In the genomic region with DNA sequence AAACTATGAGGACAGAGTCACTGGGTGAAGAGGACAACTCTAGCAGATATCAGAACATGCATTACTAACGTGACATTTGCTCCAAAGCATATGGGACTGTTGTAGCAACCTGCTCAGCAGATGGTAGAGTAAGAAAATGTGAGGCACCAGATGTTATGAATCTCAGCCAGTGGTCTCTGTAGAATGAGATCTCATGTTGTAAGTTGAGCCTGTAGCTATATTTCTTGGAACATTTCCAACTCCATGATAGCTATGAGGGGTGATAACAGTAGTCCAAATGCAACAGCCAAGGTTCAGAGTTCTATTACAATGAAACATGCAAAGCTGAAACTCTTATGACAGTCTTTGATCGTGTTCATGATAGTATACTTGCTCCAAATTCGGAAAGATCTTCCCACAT, we compare ENCODE assay signal across 23 mouse cellular contexts. TPM values are rescaled to one million over a fixed set of nuclear protein-coding genes. Genes with fewer than 3 reads are reported as not detected.
DNase-seq lines count a peak whose midpoint lies in the region; ATAC-seq and TF ChIP-seq lines count a peak whose summit lies in the region.
"Had no signal": no experiment of that assay in that cellular context is flagged by ENCODE, and none has a peak within 500 bp of the region (broad histone marks: within the 10 kb centered on the region; RNA-seq: fewer than 3 reads in every experiment).

No protein-coding gene starts in this region.

- H3K36me3 ChIP-seq in hindbrain, embryonic 14.5 days (replicated peaks; ENCODE audit: control insufficient read depth, insufficient read depth), result peaks cover 17% of the 10 kb centered on the region
- peaks cover 17% of the 10 kb centered on the region for H3K36me3 ChIP-seq in hindbrain, embryonic 13.5 days
- H3K36me3 ChIP-seq in lung, embryonic 14.5 days (ENCODE audit: insufficient read depth), result 0 out of 2 replicates have a peak, but pooled peaks cover 9% of the 10 kb centered on the region
- no peaks in the 10 kb centered on the region for H3K36me3 ChIP-seq in intestine, embryonic 16.5 days (ENCODE audit: control insufficient read depth, insufficient read depth, low read length)

- ATAC-seq in hindbrain, embryonic 14.5 days (ENCODE audit: low FRiP score), result no peak
- no peak for ATAC-seq in hindbrain, embryonic 13.5 days (ENCODE audit: low FRiP score)
- ATAC-seq in lung, embryonic 14.5 days (ENCODE audit: insufficient read depth), result peak; percentile 85; the same call in 1 of the 2 replicates
- peak; percentile 64 for ATAC-seq in intestine, embryonic 16.5 days

- H3K9ac ChIP-seq in hindbrain, embryonic 14.5 days, result no peak overlapping the region
- no peak overlapping the region for H3K9ac ChIP-seq in hindbrain, embryonic 13.5 days
- no peak overlapping the region for H3K9ac ChIP-seq in lung, embryonic 14.5 days
- H3K9ac ChIP-seq in intestine, embryonic 16.5 days (ENCODE audit: low read depth, low read length), result no peak overlapping the region
- H3K9ac ChIP-seq: embryonic facial prominence, embryonic 12.5 days; limb, embryonic 15.5 days; liver, embryonic 15.5 days had no signal

- peak; percentile 55 for DNase-seq in hindbrain, embryonic 14.5 days (ENCODE audit: low spot score)
- DNase-seq in lung, embryonic 14.5 days, result peak; percentile 73
- no peak for DNase-seq in lung, postnatal 36 days
- DNase-seq in NIH3T3 (ENCODE audit: low read depth), result peak; percentile 7
- no peak for DNase-seq in ovary, postnatal 14 days (ENCODE audit: low spot score)
- DNase-seq: adrenal gland, postnatal 36 days; B cell, adult 2 months; cerebellum, adult 2 months; gastrocnemius, adult 2 months; heart, postnatal 10 days; kidney, adult 8-10 months; kidney, postnatal 25 days; layer of hippocampus, adult 9-11 months; right cerebral cortex, adult 18-20 months had no signal

- no peak overlapping the region for H3K4me2 ChIP-seq in hindbrain, embryonic 14.5 days (replicated peaks)
- H3K4me2 ChIP-seq in hindbrain, embryonic 13.5 days, result no peak overlapping the region
- H3K4me2 ChIP-seq in lung, embryonic 14.5 days, result no peak overlapping the region
- H3K4me2 ChIP-seq in intestine, embryonic 16.5 days (ENCODE audit: low read depth, low read length), result no peak overlapping the region
- H3K4me2 ChIP-seq: embryonic facial prominence, embryonic 12.5 days; heart, embryonic 11.5 days; limb, embryonic 15.5 days; liver, embryonic 15.5 days had no signal

- H3K27ac ChIP-seq in hindbrain, embryonic 14.5 days, result no peak overlapping the region
- H3K27ac ChIP-seq in hindbrain, embryonic 13.5 days, result no peak overlapping the region
- H3K27ac ChIP-seq in lung, embryonic 14.5 days (ENCODE audit: low read depth), result no peak overlapping the region
- peak overlapping the region; percentile 14; the same call in 1 of the 2 replicates for H3K27ac ChIP-seq in intestine, embryonic 16.5 days (ENCODE audit: low read length)
- H3K27ac ChIP-seq: embryonic facial prominence, embryonic 12.5 days; gastrocnemius, adult 2 months; limb, embryonic 15.5 days; liver, embryonic 15.5 days had no signal

- no peak overlapping the region for H3K4me3 ChIP-seq in hindbrain, embryonic 14.5 days (replicated peaks; ENCODE audit: low read length)
- no peak overlapping the region for H3K4me3 ChIP-seq in hindbrain, embryonic 13.5 days
- no peak overlapping the region for H3K4me3 ChIP-seq in lung, embryonic 14.5 days (ENCODE audit: low read depth, low read length)
- no peak overlapping the region for H3K4me3 ChIP-seq in intestine, embryonic 16.5 days (ENCODE audit: low read length)
- H3K4me3 ChIP-seq: embryonic facial prominence, embryonic 12.5 days; gastrocnemius, adult 2 months; limb, embryonic 15.5 days; liver, embryonic 15.5 days had no signal

- no peaks in the 10 kb centered on the region for H3K27me3 ChIP-seq in hindbrain, embryonic 14.5 days (ENCODE audit: control insufficient read depth, insufficient read depth, low read length)
- no peaks in the 10 kb centered on the region for H3K27me3 ChIP-seq in hindbrain, embryonic 13.5 days
- no peaks in the 10 kb centered on the region for H3K27me3 ChIP-seq in lung, embryonic 14.5 days (ENCODE audit: insufficient read depth, low read length)
- H3K27me3 ChIP-seq in intestine, embryonic 16.5 days (replicated peaks; ENCODE audit: control insufficient read depth, insufficient read depth, low read length), result no peaks in the 10 kb centered on the region
- H3K27me3 ChIP-seq: embryonic facial prominence, embryonic 12.5 days; limb, embryonic 15.5 days; liver, embryonic 15.5 days had no signal

- no peaks in the 10 kb centered on the region for H3K9me3 ChIP-seq in hindbrain, embryonic 14.5 days (ENCODE audit: control insufficient read depth, low read length)
- H3K9me3 ChIP-seq in hindbrain, embryonic 13.5 days, result no peaks in the 10 kb centered on the region
- no peaks in the 10 kb centered on the region for H3K9me3 ChIP-seq in lung, embryonic 14.5 days (ENCODE audit: low read depth, low read length)
- H3K9me3 ChIP-seq in intestine, embryonic 16.5 days (ENCODE audit: control insufficient read depth, low read length), result no peaks in the 10 kb centered on the region
- H3K9me3 ChIP-seq: embryonic facial prominence, embryonic 12.5 days; limb, embryonic 15.5 days; liver, embryonic 15.5 days had no signal

- TF ChIP-seq CTCF in lung, embryonic 14.5 days (IDR thresholded peaks at IDR 0.05; ENCODE audit: low read depth), result no peak

- no peaks in the 10 kb centered on the region for H3K4me1 ChIP-seq in hindbrain, embryonic 14.5 days (replicated peaks; ENCODE audit: control insufficient read depth, insufficient read depth, low read length)
- peaks cover 13% of the 10 kb centered on the region; the same call in 1 of the 2 replicates for H3K4me1 ChIP-seq in hindbrain, embryonic 13.5 days (replicated peaks)
- no peaks in the 10 kb centered on the region for H3K4me1 ChIP-seq in lung, embryonic 14.5 days (ENCODE audit: insufficient read depth)
- peaks cover 20% of the 10 kb centered on the region for H3K4me1 ChIP-seq in intestine, embryonic 16.5 days (ENCODE audit: control insufficient read depth, insufficient read depth, low read length)
- H3K4me1 ChIP-seq: embryonic facial prominence, embryonic 12.5 days; limb, embryonic 15.5 days had no signal

- 79% methylated on average over 3 of the region's 3 CpGs for WGBS in hindbrain, embryonic 14.5 days
- WGBS in hindbrain, embryonic 13.5 days, result 81% methylated on average over 3 of the region's 3 CpGs
- 36% methylated on average over 3 of the region's 3 CpGs for WGBS in lung, embryonic 14.5 days
- WGBS in intestine, embryonic 16.5 days, result 70% methylated on average over 3 of the region's 3 CpGs

RNA-seq across cellular contexts. Expression of a gene that starts 28.6 kb away (rescaled TPM):
- polyA plus RNA-seq in hindbrain, embryonic 14.5 days (2014; fragmentation: Nextera tagmentation; extraction: Ambion mirVana), result 18.4 and 21.1 TPM in 2 replicates
- polyA plus RNA-seq in hindbrain, embryonic 13.5 days (2015; fragmentation: Nextera tagmentation; extraction: Ambion mirVana), result 16.3 and 16.8 TPM in 2 replicates
- 6.7 and 9.8 TPM in 2 replicates for polyA plus RNA-seq in lung, embryonic 14.5 days (2014; fragmentation: Nextera tagmentation; extraction: Ambion mirVana)
- polyA plus RNA-seq in intestine, embryonic 16.5 days (2015; fragmentation: Nextera tagmentation; extraction: Ambion mirVana), result 7.4 and 9.1 TPM in 2 replicates

RNA-seq across cellular contexts. Expression of a gene that starts 57.1 kb away (rescaled TPM):
- not detected in 2 replicates for polyA plus RNA-seq in hindbrain, embryonic 14.5 days (2014; fragmentation: Nextera tagmentation; extraction: Ambion mirVana)
- not detected in 2 replicates for polyA plus RNA-seq in hindbrain, embryonic 13.5 days (2015; fragmentation: Nextera tagmentation; extraction: Ambion mirVana)
- polyA plus RNA-seq in lung, embryonic 14.5 days (2014; fragmentation: Nextera tagmentation; extraction: Ambion mirVana), result not detected in 2 replicates
- not detected in 2 replicates for polyA plus RNA-seq in intestine, embryonic 16.5 days (2015; fragmentation: Nextera tagmentation; extraction: Ambion mirVana)
- polyA plus RNA-seq: cerebellum, adult 2 months; embryonic facial prominence, embryonic 12.5 days; gonadal fat pad, adult 2 months; heart, embryonic 11.5 days; limb, embryonic 15.5 days; liver, embryonic 15.5 days; neural tube, embryonic 11.5 days; small intestine, adult 2 months had no signal

Comparison
In these comparisons a context has a peak if more than half of its experiments do, and no peak if none do; other contexts are left out.
1. DNase-seq: peak in hindbrain, embryonic 14.5 days (single experiment), lung, embryonic 14.5 days (single experiment) and NIH3T3 (single experiment); none in lung, postnatal 36 days (single experiment) and ovary, postnatal 14 days (single experiment).
2. ATAC-seq: peak in lung, embryonic 14.5 days (single experiment) and intestine, embryonic 16.5 days (single experiment); none in hindbrain, embryonic 14.5 days (single experiment) and hindbrain, embryonic 13.5 days (single experiment).